ENCODE assay signal across 8 mouse cellular contexts in the genomic region with DNA sequence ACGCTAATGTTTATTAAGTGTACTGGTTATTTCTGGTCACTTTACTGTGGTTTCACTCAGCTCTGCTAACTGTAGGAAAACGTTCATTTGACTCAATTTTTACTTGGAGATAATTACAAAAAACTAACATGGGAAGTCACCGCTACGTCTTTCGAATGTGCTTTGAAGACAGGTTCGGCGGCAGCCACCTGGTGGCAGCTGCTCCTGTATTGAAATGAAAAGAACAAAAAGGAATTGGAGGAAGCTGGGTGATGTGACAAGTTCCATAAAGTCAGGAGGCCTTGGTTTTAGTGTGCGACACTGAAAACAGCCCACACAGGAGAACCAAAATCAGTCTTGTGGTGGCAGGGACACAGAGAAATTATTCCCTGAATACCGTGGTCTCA. TPM values are rescaled to one million over a fixed set of nuclear protein-coding genes. Genes with fewer than 3 reads are reported as not detected.
DNase-seq lines count a peak whose midpoint lies in the region; ATAC-seq and TF ChIP-seq lines count a peak whose summit lies in the region.

No protein-coding gene starts in this region.

- TF ChIP-seq CTCF in CH12.LX (conservative IDR thresholded peaks at IDR 0.05 in 1 of 2, IDR thresholded peaks at IDR 0.05 in 1 of 2; ENCODE audit: low read depth in 2 of 2, low read length in 2 of 2), result peak in 1 of 2 experiments; percentile 42; a peak in 2 of 4 replicates

- TF ChIP-seq RAD21 in CH12.LX (IDR thresholded peaks at IDR 0.05; ENCODE audit: low read depth, low read length), result no peak

- no peaks in the 10 kb centered on the region for H3K9me3 ChIP-seq in heart, embryonic 15.5 days (replicated peaks)
- no peaks in the 10 kb centered on the region for H3K9me3 ChIP-seq in CH12.LX (replicated peaks; ENCODE audit: low read length)
- 0 out of 2 replicates have a peak, but pooled peaks cover 8% of the 10 kb centered on the region for H3K9me3 ChIP-seq in embryonic facial prominence, embryonic 13.5 days
- H3K9me3 ChIP-seq in intestine, embryonic 14.5 days (ENCODE audit: control insufficient read depth, low read length), result 0 out of 2 replicates have a peak, but pooled peaks cover 5% of the 10 kb centered on the region
- no peaks in the 10 kb centered on the region for H3K9me3 ChIP-seq in midbrain, embryonic 11.5 days (ENCODE audit: control insufficient read depth, low read length)

- TF ChIP-seq POLR2A in CH12.LX (IDR thresholded peaks at IDR 0.05; ENCODE audit: low read depth, low read length), result no peak

- peaks cover 8% of the 10 kb centered on the region for H3K36me3 ChIP-seq in heart, embryonic 15.5 days
- H3K36me3 ChIP-seq in CH12.LX (replicated peaks in 1 of 2; ENCODE audit: control insufficient read depth in 1 of 2, insufficient read depth in 1 of 2, low read length in 1 of 2), result peaks cover 9 to 13% of the 10 kb centered on the region in 2 experiments
- H3K36me3 ChIP-seq in embryonic facial prominence, embryonic 13.5 days, result peaks cover 14% of the 10 kb centered on the region
- 0 out of 2 replicates have a peak, but pooled peaks cover 9% of the 10 kb centered on the region for H3K36me3 ChIP-seq in intestine, embryonic 14.5 days (ENCODE audit: control insufficient read depth, insufficient read depth, low read length)
- H3K36me3 ChIP-seq in midbrain, embryonic 11.5 days (ENCODE audit: control insufficient read depth, insufficient read depth, low read length), result no peaks in the 10 kb centered on the region

- 0 out of 2 replicates have a peak overlapping the region, but pooled peaks have one; percentile 13 for H3K27ac ChIP-seq in heart, embryonic 15.5 days
- no peak overlapping the region for H3K27ac ChIP-seq in CH12.LX (ENCODE audit: insufficient read depth, low read depth)
- no peak overlapping the region; the same call in 1 of the 2 replicates for H3K27ac ChIP-seq in embryonic facial prominence, embryonic 13.5 days
- no peak overlapping the region for H3K27ac ChIP-seq in intestine, embryonic 14.5 days (ENCODE audit: low read depth)
- H3K27ac ChIP-seq in midbrain, embryonic 11.5 days (ENCODE audit: low read depth, low read length), result no peak overlapping the region

- 0 out of 2 replicates have a peak, but pooled peaks cover 4% of the 10 kb centered on the region for H3K79me2 ChIP-seq in CH12.LX (replicated peaks; ENCODE audit: control insufficient read depth, extremely low read depth, insufficient read depth, poor library complexity, severe bottlenecking)

- H3K9ac ChIP-seq in heart, embryonic 15.5 days, result peak overlapping the region; percentile 23; the same call in 1 of the 2 replicates
- peak overlapping the region; percentile 28 for H3K9ac ChIP-seq in CH12.LX (ENCODE audit: insufficient read depth, low read depth)
- 0 out of 2 replicates have a peak overlapping the region, but pooled peaks have one; percentile 36 for H3K9ac ChIP-seq in embryonic facial prominence, embryonic 13.5 days
- H3K9ac ChIP-seq in intestine, embryonic 14.5 days (ENCODE audit: low read length), result peak overlapping the region; percentile 13; the same call in 1 of the 2 replicates
- H3K9ac ChIP-seq in midbrain, embryonic 11.5 days (ENCODE audit: low read length), result peak overlapping the region; percentile 17; the same call in 1 of the 2 replicates

- no peak for DNase-seq in heart, postnatal 25 days (ENCODE audit: low spot score)
- DNase-seq in CH12.LX (ENCODE audit: extremely low read depth), result no peak
- peak; percentile 68 for DNase-seq in intestine, embryonic 14.5 days (ENCODE audit: low spot score)
- DNase-seq in midbrain, embryonic 11.5 days (ENCODE audit: low spot score, missing footprints), result no peak
- no peak for DNase-seq in natural killer cell, adult 2 months (ENCODE audit: low spot score in 2 of 2)
- DNase-seq in frontal cortex, adult 2 months (ENCODE audit: extremely low spot score in 1 of 2, low spot score in 1 of 2), result no peak

- H3K4me3 ChIP-seq in heart, embryonic 15.5 days, result peak overlapping the region; percentile 75
- peak overlapping the region; percentile 46 to 91 (median 66) for H3K4me3 ChIP-seq in CH12.LX (replicated peaks in 1 of 3; ENCODE audit: low read depth in 2 of 3, low read length in 2 of 3, poor library complexity in 1 of 3)
- peak overlapping the region; percentile 64 for H3K4me3 ChIP-seq in embryonic facial prominence, embryonic 13.5 days
- peak overlapping the region; percentile 53 for H3K4me3 ChIP-seq in intestine, embryonic 14.5 days (ENCODE audit: low read depth, low read length)
- peak overlapping the region; percentile 58; the same call in 1 of the 2 replicates for H3K4me3 ChIP-seq in midbrain, embryonic 11.5 days (ENCODE audit: low read depth, low read length)

- peaks cover 11% of the 10 kb centered on the region for H3K4me1 ChIP-seq in heart, embryonic 15.5 days (replicated peaks)
- peaks cover 5 to 22% of the 10 kb centered on the region in 2 experiments for H3K4me1 ChIP-seq in CH12.LX (ENCODE audit: control insufficient read depth in 1 of 2, insufficient read depth in 2 of 2)
- peaks cover 6% of the 10 kb centered on the region for H3K4me1 ChIP-seq in embryonic facial prominence, embryonic 13.5 days
- peaks cover 5% of the 10 kb centered on the region; the same call in 1 of the 2 replicates for H3K4me1 ChIP-seq in intestine, embryonic 14.5 days (replicated peaks; ENCODE audit: control insufficient read depth, insufficient read depth, low read length)
- H3K4me1 ChIP-seq in midbrain, embryonic 11.5 days (ENCODE audit: control insufficient read depth, insufficient read depth, low read length), result peaks cover 5% of the 10 kb centered on the region; the same call in 1 of the 2 replicates

- peak overlapping the region; percentile 80 for H3K4me2 ChIP-seq in heart, embryonic 15.5 days
- peak overlapping the region; percentile 60; the same call in 1 of the 2 replicates for H3K4me2 ChIP-seq in CH12.LX (ENCODE audit: insufficient read depth, low read depth, poor library complexity, severe bottlenecking)
- peak overlapping the region; percentile 69 for H3K4me2 ChIP-seq in embryonic facial prominence, embryonic 13.5 days
- H3K4me2 ChIP-seq in intestine, embryonic 14.5 days (ENCODE audit: low read length), result peak overlapping the region; percentile 53
- peak overlapping the region; percentile 31 for H3K4me2 ChIP-seq in midbrain, embryonic 11.5 days

- WGBS in heart, embryonic 15.5 days, result 7% methylated on average over 9 of the region's 9 CpGs
- WGBS in embryonic facial prominence, embryonic 13.5 days, result 6% methylated on average over 9 of the region's 9 CpGs
- WGBS in intestine, embryonic 14.5 days, result 6% methylated on average over 9 of the region's 9 CpGs
- WGBS in midbrain, embryonic 11.5 days, result 9% methylated on average over 9 of the region's 9 CpGs

- intact Hi-C loops in heart, postnatal 25 days (cut with DNase I), result loop anchor here (1.0 to 10.0 kb wide), 4 partner anchors 19 to 446 kb away; a partner anchor contains a TSS

- no peak for TF ChIP-seq EP300 in CH12.LX (IDR thresholded peaks at IDR 0.05; ENCODE audit: low read length)

- in situ Hi-C loops in CH12.LX (cut with MboI; ENCODE audit: low pct_ligation_motif_present, low pct_unique_long_range_greater_than_20kb, low sequenced_read_pairs), result no loop called here

- H3K27me3 ChIP-seq in heart, embryonic 15.5 days, result no peaks in the 10 kb centered on the region
- no peaks in the 10 kb centered on the region for H3K27me3 ChIP-seq in CH12.LX (replicated peaks)
- no peaks in the 10 kb centered on the region for H3K27me3 ChIP-seq in embryonic facial prominence, embryonic 13.5 days
- H3K27me3 ChIP-seq in intestine, embryonic 14.5 days (replicated peaks; ENCODE audit: control insufficient read depth, insufficient read depth, low read length), result no peaks in the 10 kb centered on the region
- no peaks in the 10 kb centered on the region for H3K27me3 ChIP-seq in midbrain, embryonic 11.5 days (ENCODE audit: control insufficient read depth, insufficient read depth, low read length)

- dilution Hi-C loops in CH12.LX (cut with MboI; ENCODE audit: extremely low pct_ligation_motif_present, extremely low pct_unique_long_range_greater_than_20kb, low sequenced_read_pairs), result no loop called here

- ATAC-seq in heart, embryonic 15.5 days (replicated peaks; ENCODE audit: insufficient number of reproducible peaks, insufficient read depth, low FRiP score, low read depth), result peak; percentile 32; the same call in 1 of the 2 replicates
- ATAC-seq in embryonic facial prominence, embryonic 13.5 days (ENCODE audit: insufficient number of reproducible peaks, insufficient read depth, low FRiP score, low TSS enrichment, low read depth), result peak; percentile 50
- ATAC-seq in intestine, embryonic 14.5 days (replicated peaks; ENCODE audit: low FRiP score, low TSS enrichment, low read depth), result peak; percentile 75; the same call in 1 of the 2 replicates
- peak; percentile 70 for ATAC-seq in midbrain, embryonic 11.5 days (ENCODE audit: low FRiP score)

RNA-seq across cellular contexts. Expression of a gene that starts 0.4 kb away (rescaled TPM):
- polyA plus RNA-seq in heart, embryonic 15.5 days (2015; fragmentation: Nextera tagmentation; extraction: Ambion mirVana), result 1.5 and 1.8 TPM in 2 replicates
- 1 to 10 TPM; 2.0 to 3.3 TPM for total RNA-seq in heart, postnatal 25 days (2021)
- total RNA-seq in CH12.LX (2012; rRNA removed), result 3.4 and 4.2 TPM in 2 replicates
- total RNA-seq in CH12.LX (2014; rRNA removed), result 2.9 and 4.5 TPM in 2 replicates
- 1.6 TPM in 2 replicates for polyA plus RNA-seq in CH12.LX (2012; ENCODE audit: insufficient read length, low read depth)
- 2.3 and 3.3 TPM in 2 replicates for polyA plus RNA-seq in embryonic facial prominence, embryonic 13.5 days (2015; fragmentation: Nextera tagmentation; extraction: Ambion mirVana)
- polyA plus RNA-seq in intestine, embryonic 14.5 days (2014; fragmentation: Nextera tagmentation; extraction: Ambion mirVana), result 3.2 and 4.9 TPM in 2 replicates
- polyA plus RNA-seq in midbrain, embryonic 11.5 days (2014; fragmentation: Nextera tagmentation; extraction: Ambion mirVana), result 1.7 and 3.0 TPM in 2 replicates
- polyA plus RNA-seq in frontal cortex, adult 2 months (2012; rRNA removed), result 1.6 and 2.0 TPM in 2 replicates

RNA-seq across cellular contexts. Expression of a gene that starts 7.2 kb away (rescaled TPM):
- 0.38 TPM in 2 replicates for polyA plus RNA-seq in heart, embryonic 15.5 days (2015; fragmentation: Nextera tagmentation; extraction: Ambion mirVana)
- 1 to 10 TPM in 1 of 2 experiments, under 1 TPM in 1; 0.95 to 1.1 TPM for total RNA-seq in heart, postnatal 25 days (2021)
- 0.55 TPM in 2 replicates for total RNA-seq in CH12.LX (2012; rRNA removed)
- total RNA-seq in CH12.LX (2014; rRNA removed), result 0.18 and 0.81 TPM in 2 replicates
- 0.20 and 0.57 TPM in 2 replicates for polyA plus RNA-seq in CH12.LX (2012; ENCODE audit: insufficient read length, low read depth)
- polyA plus RNA-seq in embryonic facial prominence, embryonic 13.5 days (2015; fragmentation: Nextera tagmentation; extraction: Ambion mirVana), result 0.13 and 0.25 TPM in 2 replicates
- polyA plus RNA-seq in intestine, embryonic 14.5 days (2014; fragmentation: Nextera tagmentation; extraction: Ambion mirVana), result 0.22 and 0.28 TPM in 2 replicates
- not detected in 2 replicates for polyA plus RNA-seq in midbrain, embryonic 11.5 days (2014; fragmentation: Nextera tagmentation; extraction: Ambion mirVana)
- polyA plus RNA-seq in frontal cortex, adult 2 months (2012; rRNA removed), result 0.21 and 0.24 TPM in 2 replicates

RNA-seq across cellular contexts. Expression of a gene that starts 11.0 kb away (rescaled TPM):
- 3.2 and 3.3 TPM in 2 replicates for polyA plus RNA-seq in heart, embryonic 15.5 days (2015; fragmentation: Nextera tagmentation; extraction: Ambion mirVana)
- 1 to 10 TPM; 1.2 to 1.9 TPM for total RNA-seq in heart, postnatal 25 days (2021)
- total RNA-seq in CH12.LX (2012; rRNA removed) (0.81 and 1.1 TPM in 2 replicates), CH12.LX (2014; rRNA removed) (3.4 and 4.2 TPM in 2 replicates)
- 1.1 and 1.2 TPM in 2 replicates for polyA plus RNA-seq in CH12.LX (2012; ENCODE audit: insufficient read length, low read depth)
- polyA plus RNA-seq in embryonic facial prominence, embryonic 13.5 days (2015; fragmentation: Nextera tagmentation; extraction: Ambion mirVana), result 8.5 and 9.2 TPM in 2 replicates
- polyA plus RNA-seq in intestine, embryonic 14.5 days (2014; fragmentation: Nextera tagmentation; extraction: Ambion mirVana), result 4.2 and 5.6 TPM in 2 replicates
- 8.5 and 10.3 TPM in 2 replicates for polyA plus RNA-seq in midbrain, embryonic 11.5 days (2014; fragmentation: Nextera tagmentation; extraction: Ambion mirVana)
- 3.0 and 3.7 TPM in 2 replicates for polyA plus RNA-seq in frontal cortex, adult 2 months (2012; rRNA removed)

RNA-seq across cellular contexts. Expression of a gene that starts 12.6 kb away (rescaled TPM):
- polyA plus RNA-seq in heart, embryonic 15.5 days (2015; fragmentation: Nextera tagmentation; extraction: Ambion mirVana), result 1.5 and 1.6 TPM in 2 replicates
- total RNA-seq in heart, postnatal 25 days (2021), result 1 to 10 TPM; 4.4 to 5.8 TPM
- total RNA-seq in CH12.LX (2012; rRNA removed) (2.1 and 2.2 TPM in 2 replicates), CH12.LX (2014; rRNA removed) (6.1 and 7.1 TPM in 2 replicates)
- 2.6 and 2.7 TPM in 2 replicates for polyA plus RNA-seq in CH12.LX (2012; ENCODE audit: insufficient read length, low read depth)
- polyA plus RNA-seq in embryonic facial prominence, embryonic 13.5 days (2015; fragmentation: Nextera tagmentation; extraction: Ambion mirVana), result 2.2 and 2.7 TPM in 2 replicates
- polyA plus RNA-seq in intestine, embryonic 14.5 days (2014; fragmentation: Nextera tagmentation; extraction: Ambion mirVana), result 2.0 and 2.4 TPM in 2 replicates
- polyA plus RNA-seq in midbrain, embryonic 11.5 days (2014; fragmentation: Nextera tagmentation; extraction: Ambion mirVana), result 2.2 and 2.6 TPM in 2 replicates
- 3.0 and 3.4 TPM in 2 replicates for polyA plus RNA-seq in frontal cortex, adult 2 months (2012; rRNA removed)

RNA-seq across cellular contexts. Expression of a gene that starts 47.8 kb away (rescaled TPM):
- polyA plus RNA-seq in heart, embryonic 15.5 days (2015; fragmentation: Nextera tagmentation; extraction: Ambion mirVana), result 2.2 and 2.4 TPM in 2 replicates
- total RNA-seq in heart, postnatal 25 days (2021), result 1 to 10 TPM; 1.2 to 1.5 TPM
- total RNA-seq in CH12.LX (2012; rRNA removed), result 1.2 TPM in 2 replicates
- total RNA-seq in CH12.LX (2014; rRNA removed), result 1.3 and 1.4 TPM in 2 replicates
- polyA plus RNA-seq in CH12.LX (2012; ENCODE audit: insufficient read length, low read depth), result 0.61 and 0.71 TPM in 2 replicates
- 4.5 and 5.5 TPM in 2 replicates for polyA plus RNA-seq in embryonic facial prominence, embryonic 13.5 days (2015; fragmentation: Nextera tagmentation; extraction: Ambion mirVana)
- 3.4 and 4.9 TPM in 2 replicates for polyA plus RNA-seq in intestine, embryonic 14.5 days (2014; fragmentation: Nextera tagmentation; extraction: Ambion mirVana)
- polyA plus RNA-seq in midbrain, embryonic 11.5 days (2014; fragmentation: Nextera tagmentation; extraction: Ambion mirVana), result 6.0 and 6.7 TPM in 2 replicates
- polyA plus RNA-seq in frontal cortex, adult 2 months (2012; rRNA removed), result 2.6 and 2.8 TPM in 2 replicates
